Mouse (Mus musculus) midbrain, embryonic 10.5 days (tissue): ENCODE measurements around the gene Map2. TPM values are rescaled to one million over a fixed set of nuclear protein-coding genes. Genes with fewer than 3 reads are reported as not detected.

Experiments used
- DNase-seq: peaks from one replicate; pipeline ENCODE4 v3.0.0-alpha.2; 2017; ENCODE audit warnings: low spot score
- H3K27ac ChIP-seq: fragments of 300-500 bp; sonication (generic); replicated peaks from 2 replicates; pipeline ENCODE4 v1.5.1; 2016; ENCODE audit warnings: mild to moderate bottlenecking
- H3K27me3 ChIP-seq: fragments of 300-500 bp; sonication (generic); 2 replicates; pipeline ENCODE4 v1.6.1; 2016; ENCODE audit warnings: low read depth, mild to moderate bottlenecking; ENCODE audit not compliant: poor library complexity, severe bottlenecking
- H3K36me3 ChIP-seq: fragments of 300-500 bp; sonication (generic); 2 replicates; pipeline ENCODE4 v1.6.1; 2016; ENCODE audit warnings: mild to moderate bottlenecking, moderate library complexity
- H3K4me1 ChIP-seq: fragments of 300-500 bp; sonication (generic); 2 replicates; pipeline ENCODE4 v1.6.1; 2016
- H3K4me3 ChIP-seq: fragments of 300-500 bp; sonication (generic); 2 replicates; pipeline ENCODE4 v1.5.1; 2016; ENCODE audit warnings: mild to moderate bottlenecking, moderate library complexity
- H3K9me3 ChIP-seq: fragments of 300-500 bp; sonication (generic); replicated peaks from 2 replicates; pipeline ENCODE4 v1.6.1; 2016; ENCODE audit warnings: mild to moderate bottlenecking
- WGBS: fragments of 180-500 bp; shearing (Covaris S2); methylation state at CpG from one replicate; pipeline ENCODE4 v1.1.7; 2016; 5-methylcytosine and 5-hydroxymethylcytosine counted together
- polyA plus RNA-seq: library from polyadenylated mRNA; unstranded; fragments of >200 nt; fragmentation: Nextera tagmentation; extraction: Ambion mirVana; gene quantifications from 2 replicates; pipeline ENCODE4 v1.2.1, GENCODE M21; 2016

Map2 gene
- polyA plus RNA-seq, 1 experiment from 2014 or later = 76.0 TPM

DNA sequence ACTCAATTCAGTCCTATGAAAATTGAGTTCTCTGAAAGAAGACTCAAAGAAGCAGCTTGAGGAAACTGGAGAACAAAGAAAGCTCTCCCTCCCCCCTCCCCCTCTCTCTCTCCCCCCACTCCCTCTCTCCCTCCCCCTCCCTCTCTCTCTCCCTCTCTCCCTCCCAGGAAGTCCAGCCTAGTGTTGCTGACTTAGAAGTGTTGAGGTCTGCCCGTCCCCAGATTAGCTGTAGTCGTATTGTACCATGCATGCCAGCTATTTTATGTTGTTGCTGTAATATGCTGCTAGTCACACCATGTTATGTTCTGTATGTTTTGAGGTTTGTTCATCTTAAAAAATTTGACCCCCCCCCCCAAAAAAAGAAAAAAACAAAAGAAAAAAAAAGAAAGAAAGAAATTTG lies 281.5 kb downstream of the Map2 start:
- Histone ChIP-seq H3K27me3 (no peaks in the 10 kb centered on the region), H3K36me3 (no peaks in the 10 kb centered on the region), H3K4me1 (peaks cover 4% of the 10 kb centered on the region; the same call in 1 of the 2 replicates), H3K9me3 (no peaks in the 10 kb centered on the region), H3K4me3 (no peak overlapping the region), H3K27ac (no peak overlapping the region)
- DNase-seq = no peak
- 10% methylated on average over 2 of the region's 2 CpGs for WGBS

DNA sequence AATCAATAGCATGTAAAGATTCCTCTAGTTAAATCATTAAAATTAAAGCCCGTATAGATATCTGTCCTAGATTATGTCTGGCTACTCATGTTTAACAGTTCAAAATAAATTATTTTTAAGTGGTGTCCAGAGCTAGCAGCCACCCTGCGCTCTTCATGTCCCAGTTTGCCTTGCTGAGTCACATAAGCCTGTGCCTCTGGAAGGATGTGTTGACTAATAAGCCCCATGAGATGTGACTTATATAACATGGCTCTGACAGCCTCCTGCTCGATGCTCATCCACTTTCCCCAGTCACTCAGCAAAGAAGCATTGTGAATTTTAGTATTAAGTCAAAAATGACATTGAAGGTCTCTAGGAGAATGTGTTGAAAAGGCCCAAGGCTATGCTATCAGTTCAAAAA lies 282.7 kb downstream of the Map2 start:
- DNase-seq = no peak
- H3K27me3 ChIP-seq = no peaks in the 10 kb centered on the region
- no peak overlapping the region for H3K27ac ChIP-seq
- H3K4me1 ChIP-seq = peaks cover 4% of the 10 kb centered on the region; the same call in 1 of the 2 replicates
- H3K4me3 ChIP-seq = no peak overlapping the region
- WGBS = 77% methylated on average over 3 of the region's 3 CpGs
- no peaks in the 10 kb centered on the region for H3K36me3 ChIP-seq
- no peaks in the 10 kb centered on the region for H3K9me3 ChIP-seq

DNA sequence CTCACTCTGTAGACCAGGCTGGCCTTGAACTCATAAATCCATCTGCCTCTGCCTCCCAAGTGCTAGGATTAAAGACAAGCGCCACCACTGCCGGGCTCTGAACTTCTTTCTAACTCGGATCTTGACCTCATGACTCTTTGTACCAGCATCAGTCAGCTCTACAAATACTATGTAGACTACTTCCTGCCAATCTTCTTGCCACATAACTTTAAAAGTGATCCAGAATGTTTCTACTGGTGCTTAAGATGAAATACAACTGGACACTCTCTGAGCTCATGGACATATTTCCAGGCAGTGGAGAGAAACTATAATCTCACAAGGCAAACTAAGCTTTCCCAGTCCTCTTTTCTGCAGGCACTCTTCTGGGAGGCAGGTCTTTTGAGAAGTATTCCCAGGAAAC lies 284.3 kb downstream of the Map2 start:
- Histone ChIP-seq H3K27ac (no peak overlapping the region), H3K9me3 (no peaks in the 10 kb centered on the region), H3K4me3 (no peak overlapping the region), H3K27me3 (no peaks in the 10 kb centered on the region), H3K4me1 (peaks cover 4% of the 10 kb centered on the region; the same call in 1 of the 2 replicates), H3K36me3 (no peaks in the 10 kb centered on the region)
- WGBS = 83% methylated on average over 3 of the region's 3 CpGs
- no peak for DNase-seq

DNA sequence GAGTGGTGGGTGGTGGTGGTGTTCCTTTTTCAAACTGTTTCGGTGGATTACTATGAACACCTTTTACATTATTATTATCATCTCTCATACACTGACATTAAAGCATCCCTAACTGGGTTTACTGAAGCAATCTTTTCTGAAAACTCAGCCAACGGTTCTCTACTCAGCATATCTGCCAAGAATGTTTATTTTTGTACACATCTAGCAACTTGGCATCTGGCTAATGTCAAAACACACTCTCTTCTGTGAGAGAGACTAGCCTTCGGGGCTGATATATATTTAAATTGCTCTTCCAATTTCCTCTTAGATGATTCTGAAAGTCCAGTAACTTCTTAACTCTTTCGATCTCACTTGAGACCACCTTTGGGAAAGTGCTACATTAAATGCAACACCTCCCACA lies 285.8 kb downstream of the Map2 start:
- Histone ChIP-seq H3K4me1 (peaks cover 4% of the 10 kb centered on the region; the same call in 1 of the 2 replicates), H3K4me3 (no peak overlapping the region), H3K27ac (no peak overlapping the region), H3K27me3 (no peaks in the 10 kb centered on the region), H3K36me3 (no peaks in the 10 kb centered on the region), H3K9me3 (no peaks in the 10 kb centered on the region)
- WGBS = 89% methylated on average over 4 of the region's 4 CpGs
- DNase-seq = no peak

DNA sequence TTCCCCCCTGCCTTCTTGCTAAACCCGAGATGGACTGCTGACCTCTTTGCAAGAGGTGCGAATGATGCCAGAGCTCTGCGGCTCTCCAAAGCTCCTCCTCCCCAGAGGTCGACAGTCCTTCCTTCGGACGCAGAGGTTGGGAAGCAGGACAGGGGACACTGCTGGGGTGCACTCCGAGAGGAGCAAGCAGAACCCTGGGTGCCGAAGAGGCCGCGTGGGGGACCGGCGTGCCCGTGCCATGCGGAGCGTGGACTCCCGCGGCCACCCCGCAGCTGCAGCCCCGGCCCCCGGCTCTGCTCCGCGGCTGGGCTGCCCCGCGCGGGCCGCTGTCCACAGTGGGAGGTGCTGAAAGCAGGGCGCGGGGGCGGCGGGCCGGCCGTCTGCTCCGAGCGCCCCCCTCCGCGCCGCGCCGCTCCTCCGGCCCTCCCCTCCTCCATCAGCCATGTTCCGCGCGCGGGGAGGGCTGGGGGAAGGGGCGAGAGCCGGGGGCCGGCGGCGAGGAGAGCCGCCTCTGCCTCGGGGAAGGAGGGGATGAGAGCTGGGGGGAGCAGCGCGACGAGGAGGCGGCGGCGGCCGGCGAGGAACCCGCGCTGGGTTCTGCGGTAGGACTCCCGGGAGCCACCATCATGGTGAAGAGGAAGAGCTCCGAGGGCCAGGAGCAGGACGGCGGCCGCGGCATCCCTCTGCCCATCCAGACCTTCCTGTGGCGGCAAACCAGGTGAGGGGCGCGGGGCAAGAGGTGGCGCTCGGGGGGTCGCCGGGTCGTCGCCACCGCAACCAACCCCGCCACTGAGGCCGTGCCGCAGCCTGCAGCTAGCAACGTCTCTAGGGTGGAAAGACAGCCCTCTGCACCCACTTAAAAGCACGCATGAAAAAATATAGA lies 293.0 kb downstream of the Map2 start, which contains the start of gene Unc80:
TSS of gene Unc80 (plus strand) at position 547 of the 883 bp plus-strand sequence.
- peaks cover 14% of the 10 kb centered on the region for H3K4me1 ChIP-seq
- under 1% methylated on average over 64 of the region's 83 CpGs for whole genome bisulfite sequencing
- H3K9me3 ChIP-seq = no peaks in the 10 kb centered on the region
- peak; percentile 71 for DNase-seq
- H3K27ac ChIP-seq = peak within 1 kb of the TSS; percentile 81
- peak within 1 kb of the TSS; percentile 77 for H3K4me3 ChIP-seq
- H3K27me3 ChIP-seq = peaks cover 30% of the 10 kb centered on the region
- H3K36me3 ChIP-seq = no peaks in the 10 kb centered on the region

DNA sequence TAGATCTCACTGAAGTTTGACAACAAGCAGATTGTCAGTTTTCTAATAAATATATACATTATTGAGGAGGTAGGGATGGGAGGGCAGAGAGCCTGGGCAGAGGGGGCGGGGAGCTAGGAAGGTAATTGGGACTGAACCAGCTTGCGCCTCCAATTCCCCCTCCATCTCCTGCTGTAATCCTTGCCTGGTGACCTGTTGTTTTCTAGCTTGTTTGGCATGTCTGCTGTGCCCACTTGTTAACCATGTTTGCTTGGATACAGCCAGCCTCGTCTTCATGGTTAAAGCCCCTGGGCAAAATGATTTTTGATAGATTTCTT lies 293.6 kb downstream of the Map2 start:
- Histone ChIP-seq H3K4me1 (peaks cover 14% of the 10 kb centered on the region), H3K36me3 (no peaks in the 10 kb centered on the region), H3K27ac (no peak overlapping the region), H3K9me3 (no peaks in the 10 kb centered on the region), H3K4me3 (peak overlapping the region; percentile 77), H3K27me3 (peaks cover 30% of the 10 kb centered on the region)
- 14% methylated on average over 3 of the region's 3 CpGs for WGBS
- DNase-seq = no peak

DNA sequence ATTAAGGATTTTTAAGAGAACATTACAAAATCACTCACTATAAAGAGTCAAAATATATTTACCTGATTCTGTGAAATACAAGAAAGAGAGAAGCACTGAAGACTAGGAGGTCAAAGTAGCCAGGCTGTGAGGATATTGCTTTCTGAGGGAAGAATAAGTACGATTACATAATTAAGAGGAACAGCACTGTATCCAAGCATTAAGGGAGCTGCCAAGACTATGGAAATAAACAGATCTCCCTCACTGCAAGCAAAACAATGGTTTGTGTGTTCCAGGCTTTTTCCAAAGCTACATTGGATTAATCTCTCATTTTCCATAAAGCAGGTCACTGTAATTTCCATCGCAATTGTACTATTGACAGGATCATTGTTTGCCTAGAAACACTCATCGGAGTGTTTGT lies 307.7 kb downstream of the Map2 start:
- Histone ChIP-seq H3K27ac (no peak overlapping the region), H3K9me3 (no peaks in the 10 kb centered on the region), H3K4me1 (no peaks in the 10 kb centered on the region), H3K36me3 (no peaks in the 10 kb centered on the region), H3K27me3 (no peaks in the 10 kb centered on the region), H3K4me3 (no peak overlapping the region)
- no peak for DNase-seq
- 87% methylated on average over 3 of the region's 3 CpGs for WGBS

Other genes starting within 250 kb of the Map2 start
- gene Crygf, start 248.8 kb upstream of the Map2 start, polyA plus RNA-seq = not detected in 2 replicates